Mouse (Mus musculus) liver, embryonic 15.5 days (tissue): ENCODE data around the gene Zfp105. TPM values are rescaled to one million over a fixed set of nuclear protein-coding genes. Genes with fewer than 3 reads are reported as not detected.

Source experiments
- polyA plus RNA-seq: library from polyadenylated mRNA; unstranded; fragments of >200 nt; fragmentation: Nextera tagmentation; extraction: Ambion mirVana; gene quantifications from 2 replicates; pipeline ENCODE4 v1.2.1, GENCODE M21; 2015

The Zfp105 gene
- polyA plus RNA-seq, 1 experiment from 2014 or later: 1.5 TPM

Other genes with a start within 250 kb of the Zfp105 start
- gene Topaz1, start 175.7 kb upstream of the Zfp105 start, polyA plus RNA-seq: 0.05 TPM in 1 of 2 replicates, not detected in the other
- 1.9 and 2.3 TPM in 2 replicates for gene Tcaim, start 117.5 kb upstream of the Zfp105 start, polyA plus RNA-seq
- gene Gm35549, start 79.0 kb upstream of the Zfp105 start, polyA plus RNA-seq: not detected in 2 replicates
- gene Zfp445, start 57.1 kb upstream of the Zfp105 start, polyA plus RNA-seq: 16.6 and 16.8 TPM in 2 replicates
- 0.68 and 0.90 TPM in 2 replicates for gene Zkscan7, start 37.4 kb upstream of the Zfp105 start, polyA plus RNA-seq
- 10.8 and 12.8 TPM in 2 replicates for gene 1110059G10Rik, start 27.9 kb downstream of the Zfp105 start, polyA plus RNA-seq
- 30.0 and 30.8 TPM in 2 replicates for gene Kif15, start 28.0 kb downstream of the Zfp105 start, polyA plus RNA-seq
- gene Tmem42, start 98.3 kb downstream of the Zfp105 start, polyA plus RNA-seq: 6.0 TPM in 2 replicates
- gene Tgm4, start 111.7 kb downstream of the Zfp105 start, polyA plus RNA-seq: 0.12 and 0.21 TPM in 2 replicates
- gene Zdhhc3, start 190.1 kb downstream of the Zfp105 start, polyA plus RNA-seq: 30.7 and 31.7 TPM in 2 replicates
- 70.3 and 73.1 TPM in 2 replicates for gene Exosc7, start 190.1 kb downstream of the Zfp105 start, polyA plus RNA-seq
- 0.12 TPM in 1 of 2 replicates, not detected in the other for gene Clec3b, start 227.9 kb downstream of the Zfp105 start, polyA plus RNA-seq